Mouse (Mus musculus): ENCODE data around the gene Olfr1269.

Olfr1269 gene

GRCm38 (mm10) chr2:90121312-90121711, at the start of gene Olfr1269:
Olfr1269 (minus strand) TSS chr2:90121412.
- no peak for DNase-seq

GRCm38 (mm10) chr2:90153916-90154315, 32.7 kb upstream of the Olfr1269 start:
- DNase-seq: no peak

- no peak for DNase-seq
Observed at GRCm38 (mm10) chr2:90152991-90153390, 31.8 kb upstream of the Olfr1269 start, which contains the start of gene Olfr1270. Olfr1270 (minus strand) TSS chr2:90153091.

GRCm38 (mm10) chr2:90142196-90142595, 21.0 kb upstream of the Olfr1269 start, which contains the start of gene Olfr32:
Olfr32 (minus strand) TSS chr2:90142296.
- no peak for DNase-seq

- DNase-seq: no peak
Observed at GRCm38 (mm10) chr2:90070065-90070464, 51.1 kb downstream of the Olfr1269 start.
